Mouse (Mus musculus): ENCODE measurements at regions not wholly inside any gene's neighbourhood (a gene's known extent, or its start where the extent isn't known, plus 50 kb on each side); places are given as distances from the start of the nearest gene placed in this dataset.

- no peak overlapping the region for H3K4me3 ChIP-seq (ENCODE audit: low read depth, low read length)
These were observed 88.5 kb upstream of the Pfkp start for GRCm38 (mm10) chr13:6736984-6737566.

More at GRCm38 (mm10) chr13:6736984-6737566, 88.5 kb upstream of the Pfkp start:
- H3K4me2 ChIP-seq (ENCODE audit: low read depth, severe bottlenecking): no peak overlapping the region
- DNase-seq (ENCODE audit: low spot score) (no peak), ATAC-seq (ENCODE audit: insufficient number of reproducible peaks, low FRiP score, low TSS enrichment, low read depth) (no peak)
- no peak overlapping the region for H3K27ac ChIP-seq (replicated peaks; ENCODE audit: low read depth, low read length)
- no peaks in the 10 kb centered on the region for H3K27me3 ChIP-seq (ENCODE audit: control insufficient read depth, insufficient read depth, low read length)
- WGBS: 73% methylated on average over 6 of the region's 6 CpGs
- H3K9me3 ChIP-seq (ENCODE audit: control insufficient read depth, low read length): no peaks in the 10 kb centered on the region
- H3K4me1 ChIP-seq (ENCODE audit: control insufficient read depth, insufficient read depth, low read length): no peaks in the 10 kb centered on the region
- no peaks in the 10 kb centered on the region for H3K36me3 ChIP-seq (ENCODE audit: control insufficient read depth, insufficient read depth, low read length)
- no peak overlapping the region for H3K9ac ChIP-seq (ENCODE audit: low read length)

Measured in limb, embryonic 11.5 days (tissue).